Mouse (Mus musculus) neutrophil, adult 59 days (primary cell): Measurements from ENCODE around the gene Prkca. TPM values are rescaled to one million over a fixed set of nuclear protein-coding genes. Genes with fewer than 3 reads are reported as not detected.

Source experiments
- total RNA-seq, 2 experiments: library from RNA; stranded (reverse); gene quantifications; 1 replicate in 1 of 2; 2 replicates in 1 of 2; pipeline ENCODE4 v1.2.4; 2023

The Prkca gene
- total RNA-seq, result 1 to 10 TPM; 3.1 to 4.6 TPM

GRCm38 (mm10) chr11:108343789-108344462 lies at the start of gene Prkca:
TSS of gene Prkca (minus strand) at chr11:108343928.

GRCm38 (mm10) chr11:108342781-108343768 lies 653 bp downstream of the Prkca start, which contains the start of gene Apoh:
TSS of gene Apoh (plus strand) at chr11:108343354.

GRCm38 (mm10) chr11:107914634-107915226 lies 429.0 kb downstream of the Prkca start, which contains the start of gene Cacng5:
TSS of gene Cacng5 (minus strand) at chr11:107915055.

Other genes with a start within 250 kb of the Prkca start
- not detected for gene Apoh, start 574 bp downstream of the Prkca start, total RNA-seq
- 1 to 10 TPM; 1.6 to 1.8 TPM for gene Cep112, start 81.3 kb upstream of the Prkca start, total RNA-seq